Mouse (Mus musculus) forebrain, embryonic 13.5 days (tissue): ENCODE measurements around the gene Gatad1. TPM values are rescaled to one million over a fixed set of nuclear protein-coding genes. Genes with fewer than 3 reads are reported as not detected.

Source experiments
- ATAC-seq: fragments of 200-750 bp; cut with Nextera tagmentation; 2 replicates; pipeline ENCODE4 v1.8.0; 2017
- H3K27ac ChIP-seq: fragments of 300-500 bp; sonication (generic); 2 replicates; pipeline ENCODE4 v1.5.1; 2015; ENCODE audit warnings: inconsistent platforms, mild to moderate bottlenecking, moderate library complexity
- H3K27me3 ChIP-seq: fragments of 300-500 bp; sonication (generic); 2 replicates; pipeline ENCODE4 v1.6.1; 2015; ENCODE audit warnings: mild to moderate bottlenecking, inconsistent platforms
- H3K36me3 ChIP-seq: fragments of 300-500 bp; sonication (generic); 2 replicates; pipeline ENCODE4 v1.6.1; 2015; ENCODE audit warnings: mild to moderate bottlenecking, inconsistent platforms; ENCODE audit not compliant: poor library complexity, severe bottlenecking
- H3K4me1 ChIP-seq: fragments of 300-500 bp; sonication (generic); 2 replicates; pipeline ENCODE4 v1.6.1; 2015; ENCODE audit warnings: inconsistent platforms
- H3K4me2 ChIP-seq: fragments of 300-500 bp; sonication (generic); 2 replicates; pipeline ENCODE4 v1.6.1; 2015; ENCODE audit warnings: inconsistent platforms, mild to moderate bottlenecking, moderate library complexity
- H3K4me3 ChIP-seq: fragments of 300-500 bp; sonication (generic); 2 replicates; pipeline ENCODE4 v1.5.1; 2015; ENCODE audit warnings: mild to moderate bottlenecking, inconsistent platforms
- H3K9ac ChIP-seq: fragments of 300-500 bp; sonication (generic); 2 replicates; pipeline ENCODE4 v1.6.1; 2015; ENCODE audit warnings: mild to moderate bottlenecking, inconsistent platforms
- H3K9me3 ChIP-seq: fragments of 300-500 bp; sonication (generic); replicated peaks from 2 replicates; pipeline ENCODE4 v1.6.1; 2016; ENCODE audit warnings: inconsistent platforms
- WGBS: fragments of 180-500 bp; shearing (Covaris S2); methylation state at CpG from one replicate; pipeline ENCODE4 v1.1.7; 2015; 5-methylcytosine and 5-hydroxymethylcytosine counted together
- polyA plus RNA-seq: library from polyadenylated mRNA; unstranded; fragments of >200 nt; fragmentation: Nextera tagmentation; extraction: Ambion mirVana; gene quantifications from 2 replicates; pipeline ENCODE4 v1.2.1, GENCODE M21; 2015

Gatad1 gene
- polyA plus RNA-seq, 1 experiment from 2014 or later, result 69.3 TPM

DNA sequence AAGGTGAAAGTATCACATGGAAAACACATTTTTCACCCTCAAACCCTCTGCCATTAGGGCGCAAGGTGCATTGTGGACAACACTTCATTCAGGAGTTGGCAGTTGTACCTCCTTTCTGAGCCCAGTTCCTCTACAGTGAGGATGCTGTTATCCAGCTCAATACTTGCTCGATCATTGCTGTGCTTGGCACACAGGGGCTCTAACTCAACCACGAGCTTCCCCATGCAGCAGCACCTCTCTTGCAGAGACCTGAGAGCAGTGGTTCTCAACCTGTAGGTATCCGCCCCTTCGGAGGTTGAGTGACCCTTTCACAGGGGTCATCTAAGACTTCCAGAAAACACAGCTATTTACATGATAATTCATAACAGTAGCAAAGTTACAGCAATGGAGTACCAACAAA lies 5.4 kb downstream of the Gatad1 start:
- Histone ChIP-seq H3K4me3 (no peak overlapping the region), H3K27ac (no peak overlapping the region), H3K27me3 (no peaks in the 10 kb centered on the region), H3K4me1 (peaks cover 1% of the 10 kb centered on the region), H3K9me3 (no peaks in the 10 kb centered on the region), H3K36me3 (no peaks in the 10 kb centered on the region), H3K4me2 (no peak overlapping the region), H3K9ac (no peak overlapping the region)
- WGBS, result 87% methylated on average over 5 of the region's 5 CpGs
- ATAC-seq, result no peak

DNA sequence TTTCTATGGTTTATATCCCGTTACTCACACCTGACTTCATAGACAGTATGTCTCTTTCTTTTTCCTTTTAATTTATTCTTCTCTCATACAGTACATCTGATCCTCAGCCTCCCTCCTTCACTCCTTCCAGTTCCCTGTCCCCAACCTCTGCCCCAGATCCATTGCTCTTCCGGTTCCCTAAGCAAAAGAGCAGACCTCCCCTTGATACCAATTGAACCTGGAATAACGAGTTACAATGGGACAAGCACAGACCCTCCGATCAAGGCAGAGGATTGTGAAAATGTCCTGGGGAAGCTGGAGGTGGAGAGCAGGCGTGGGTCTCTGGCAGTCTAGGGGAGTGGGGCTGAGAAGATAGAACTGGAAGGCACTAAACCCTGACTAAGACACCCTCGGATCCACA lies 6.1 kb downstream of the Gatad1 start, which contains the start of gene Tmbim7:
Tmbim7 (plus strand) TSS at position 301 of the 400 bp plus-strand sequence.
- H3K27me3 ChIP-seq, result no peaks in the 10 kb centered on the region
- H3K9me3 ChIP-seq, result no peaks in the 10 kb centered on the region
- ATAC-seq, result no peak
- 63% methylated on average over 6 of the region's 6 CpGs for WGBS
- no peak within 1 kb of the TSS for H3K9ac ChIP-seq
- no peak within 1 kb of the TSS for H3K4me3 ChIP-seq
- H3K4me2 ChIP-seq, result no peak within 1 kb of the TSS
- peaks cover 7% of the 10 kb centered on the region for H3K4me1 ChIP-seq
- H3K36me3 ChIP-seq, result no peaks in the 10 kb centered on the region
- no peak within 1 kb of the TSS for H3K27ac ChIP-seq

GRCm38 (mm10) chr5:3648849-3649210 lies 8.2 kb downstream of the Gatad1 start:
- Histone ChIP-seq H3K36me3 (peaks cover 9% of the 10 kb centered on the region), H3K27ac (no peak overlapping the region), H3K9me3 (no peaks in the 10 kb centered on the region), H3K4me2 (no peak overlapping the region), H3K4me3 (no peak overlapping the region), H3K9ac (no peak overlapping the region), H3K4me1 (peaks cover 13% of the 10 kb centered on the region), H3K27me3 (no peaks in the 10 kb centered on the region)
- no peak for ATAC-seq
- WGBS, result 75% methylated on average over 4 of the region's 4 CpGs

- ATAC-seq, result peak; percentile 50
- Histone ChIP-seq H3K4me3 (peak overlapping the region; percentile 90), H3K4me2 (peak overlapping the region; percentile 28; the same call in 1 of the 2 replicates), H3K27ac (no peak overlapping the region), H3K9ac (no peak overlapping the region), H3K9me3 (no peaks in the 10 kb centered on the region), H3K4me1 (peaks cover 13% of the 10 kb centered on the region), H3K27me3 (no peaks in the 10 kb centered on the region), H3K36me3 (peaks cover 13% of the 10 kb centered on the region)
- 57% methylated on average over 4 of the region's 4 CpGs for WGBS
These were observed 8.7 kb downstream of the Gatad1 start for GRCm38 (mm10) chr5:3648206-3648848.

GRCm38 (mm10) chr5:3647708-3648121 lies 9.3 kb downstream of the Gatad1 start:
- ATAC-seq, result peak; percentile 97
- WGBS, result 0% methylated on average over 26 of the region's 46 CpGs
- Histone ChIP-seq H3K4me3 (peak overlapping the region; percentile 90), H3K4me1 (peaks cover 13% of the 10 kb centered on the region), H3K36me3 (peaks cover 17% of the 10 kb centered on the region), H3K27me3 (no peaks in the 10 kb centered on the region), H3K4me2 (peak overlapping the region; percentile 67), H3K9me3 (no peaks in the 10 kb centered on the region), H3K27ac (peak overlapping the region; percentile 91), H3K9ac (peak overlapping the region; percentile 87)

DNA sequence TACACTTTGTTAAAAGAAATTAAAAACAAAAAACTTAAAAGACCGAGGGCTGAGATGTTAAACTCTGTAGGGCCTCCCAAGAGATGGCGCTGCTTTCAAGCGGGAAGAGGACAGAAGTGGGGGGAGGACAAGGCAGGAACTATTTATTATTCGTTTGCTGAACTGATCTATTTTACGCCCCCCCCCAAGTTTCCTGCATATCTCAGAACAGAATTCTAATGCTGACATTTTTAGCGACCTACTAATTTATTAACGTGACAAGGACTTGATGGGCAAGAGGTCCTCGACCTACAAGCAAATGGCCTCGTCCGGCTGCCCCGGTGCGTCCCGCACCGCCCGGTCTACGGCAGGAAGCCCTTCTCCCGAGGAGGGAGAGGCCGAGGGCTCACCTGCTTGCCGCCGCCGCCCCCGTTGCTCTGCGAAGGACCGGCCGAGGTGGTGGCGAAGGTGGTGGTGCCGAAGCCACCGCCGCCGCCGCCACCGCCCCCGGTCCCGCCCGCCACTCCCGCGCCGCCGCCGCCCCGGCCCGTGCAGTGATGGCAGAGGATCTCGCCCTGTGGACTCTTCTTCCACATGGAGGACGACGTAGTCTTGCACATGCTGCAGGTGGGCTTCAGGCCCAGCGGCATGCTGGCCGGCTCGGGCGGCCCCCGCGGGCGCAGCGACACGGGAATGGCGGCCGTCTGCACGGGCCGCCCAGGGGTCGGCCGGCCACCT lies 9.8 kb downstream of the Gatad1 start:
- WGBS, result under 1% methylated on average over 41 of the region's 60 CpGs

GRCm38 (mm10) chr5:3646539-3646938 lies 10.4 kb downstream of the Gatad1 start:
- Histone ChIP-seq H3K27ac (no peak overlapping the region), H3K36me3 (peaks cover 25% of the 10 kb centered on the region), H3K9me3 (no peaks in the 10 kb centered on the region), H3K4me3 (peak overlapping the region; percentile 90), H3K9ac (peak overlapping the region; percentile 87), H3K27me3 (no peaks in the 10 kb centered on the region), H3K4me2 (peak overlapping the region; percentile 67), H3K4me1 (peaks cover 13% of the 10 kb centered on the region)
- WGBS, result 18% methylated on average over 6 of the region's 6 CpGs
- no peak for ATAC-seq

More for the DNA sequence above, 9.8 kb downstream of the Gatad1 start:
- peak overlapping the region; percentile 67 for H3K4me2 ChIP-seq
- peak overlapping the region; percentile 90 for H3K4me3 ChIP-seq
- H3K9me3 ChIP-seq, result no peaks in the 10 kb centered on the region
- peaks cover 13% of the 10 kb centered on the region for H3K4me1 ChIP-seq
- ATAC-seq, result peak; percentile 60
- H3K27me3 ChIP-seq, result no peaks in the 10 kb centered on the region
- peaks cover 19% of the 10 kb centered on the region for H3K36me3 ChIP-seq
- peak overlapping the region; percentile 91 for H3K27ac ChIP-seq
- peak overlapping the region; percentile 87 for H3K9ac ChIP-seq

GRCm38 (mm10) chr5:3645326-3645725 lies 11.7 kb downstream of the Gatad1 start:
- no peak overlapping the region for H3K9ac ChIP-seq
- no peaks in the 10 kb centered on the region for H3K27me3 ChIP-seq
- peak overlapping the region; percentile 28 for H3K4me2 ChIP-seq
- peaks cover 13% of the 10 kb centered on the region for H3K4me1 ChIP-seq
- no peaks in the 10 kb centered on the region for H3K9me3 ChIP-seq
- no peak overlapping the region for H3K4me3 ChIP-seq
- WGBS, result 81% methylated on average over 6 of the region's 6 CpGs
- peaks cover 36% of the 10 kb centered on the region for H3K36me3 ChIP-seq
- no peak overlapping the region for H3K27ac ChIP-seq
- ATAC-seq, result no peak

DNA sequence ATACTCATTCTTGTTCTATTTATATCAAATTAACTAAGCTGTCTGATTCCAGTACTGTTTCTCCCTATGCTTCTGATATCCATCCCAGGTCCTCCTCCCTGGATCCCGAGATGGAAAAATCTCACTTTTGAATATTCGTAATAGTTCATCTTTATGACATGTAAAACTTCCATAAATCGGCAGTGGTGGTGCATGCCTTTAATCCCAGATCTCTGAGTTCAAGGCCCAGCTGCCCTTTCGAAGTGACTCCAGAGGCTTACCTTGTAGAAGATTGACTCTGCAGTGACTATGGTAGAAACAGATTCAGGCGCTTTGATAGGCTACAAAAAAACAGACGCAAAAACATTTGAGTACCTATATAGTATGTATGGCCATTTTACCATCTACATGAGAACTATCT lies 12.4 kb downstream of the Gatad1 start:
- Histone ChIP-seq H3K4me1 (peaks cover 13% of the 10 kb centered on the region), H3K36me3 (peaks cover 40% of the 10 kb centered on the region), H3K9me3 (no peaks in the 10 kb centered on the region), H3K4me2 (no peak overlapping the region), H3K4me3 (no peak overlapping the region), H3K27me3 (no peaks in the 10 kb centered on the region), H3K27ac (no peak overlapping the region), H3K9ac (no peak overlapping the region)
- ATAC-seq, result no peak
- 98% methylated on average over 6 of the region's 6 CpGs for WGBS

DNA sequence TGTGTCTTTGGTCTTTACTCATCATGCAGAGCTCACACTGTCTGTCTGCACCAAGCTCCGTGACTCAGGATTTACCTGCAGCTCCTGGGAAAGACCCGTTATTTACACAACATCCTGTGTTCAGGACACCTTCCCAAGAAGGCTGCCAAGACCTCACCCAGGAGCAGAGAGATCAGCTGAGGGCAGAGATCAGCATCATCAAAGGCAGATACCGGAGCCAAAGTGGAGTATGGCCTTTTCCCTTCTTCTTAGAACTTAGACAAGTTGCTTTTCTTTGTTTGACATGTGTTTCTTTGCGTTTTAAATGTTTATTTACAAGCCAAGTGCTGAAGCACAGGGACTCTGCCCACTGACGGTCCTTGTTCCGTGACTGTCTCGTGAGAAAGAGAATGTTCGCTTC lies 21.7 kb downstream of the Gatad1 start:
- peaks cover 46% of the 10 kb centered on the region for H3K36me3 ChIP-seq
- no peaks in the 10 kb centered on the region for H3K27me3 ChIP-seq
- no peak overlapping the region for H3K9ac ChIP-seq
- H3K27ac ChIP-seq, result no peak overlapping the region
- H3K9me3 ChIP-seq, result no peaks in the 10 kb centered on the region
- no peak overlapping the region for H3K4me2 ChIP-seq
- no peaks in the 10 kb centered on the region for H3K4me1 ChIP-seq
- no peak overlapping the region for H3K4me3 ChIP-seq
- no peak for ATAC-seq
- WGBS, result 90% methylated on average over 8 of the region's 8 CpGs

GRCm38 (mm10) chr5:3633951-3634350 lies 23.0 kb downstream of the Gatad1 start:
- Histone ChIP-seq H3K4me3 (no peak overlapping the region), H3K27ac (no peak overlapping the region), H3K4me2 (no peak overlapping the region), H3K36me3 (peaks cover 45% of the 10 kb centered on the region), H3K27me3 (no peaks in the 10 kb centered on the region), H3K9me3 (no peaks in the 10 kb centered on the region), H3K9ac (no peak overlapping the region), H3K4me1 (no peaks in the 10 kb centered on the region)
- WGBS, result 78% methylated on average over 4 of the region's 4 CpGs
- ATAC-seq, result no peak

- Histone ChIP-seq H3K4me2 (no peak overlapping the region), H3K27me3 (no peaks in the 10 kb centered on the region), H3K27ac (no peak overlapping the region), H3K4me1 (no peaks in the 10 kb centered on the region), H3K9ac (no peak overlapping the region), H3K4me3 (no peak overlapping the region), H3K36me3 (peaks cover 45% of the 10 kb centered on the region), H3K9me3 (no peaks in the 10 kb centered on the region)
- 95% methylated on average over 13 of the region's 13 CpGs for WGBS
- no peak for ATAC-seq
These were observed 23.7 kb downstream of the Gatad1 start for GRCm38 (mm10) chr5:3633315-3633714.
